25 mouse cellular contexts compared by ENCODE assay signal in genomic region chr4:119450436-119450835, GRCm38 (mm10). TPM values are rescaled to one million over a fixed set of nuclear protein-coding genes. Genes with fewer than 3 reads are reported as not detected.
"Had no signal": no experiment of that assay in that cellular context is flagged by ENCODE, and none has a peak within 500 bp of the region (broad histone marks: within the 10 kb centered on the region; RNA-seq: fewer than 3 reads in every experiment).

No protein-coding gene starts in this region.

- H3K27me3 ChIP-seq: lung, embryonic 15.5 days; neural tube, embryonic 13.5 days; neural tube, embryonic 15.5 days had no signal

- ATAC-seq: liver, postnatal 0 days; lung, postnatal 0 days; midbrain, embryonic 16.5 days had no signal

- H3K9ac ChIP-seq: liver, postnatal 0 days; lung, embryonic 15.5 days; neural tube, embryonic 13.5 days; neural tube, embryonic 15.5 days had no signal

- H3K4me2 ChIP-seq: lung, embryonic 15.5 days; midbrain, embryonic 11.5 days; neural tube, embryonic 13.5 days; neural tube, embryonic 15.5 days had no signal

- DNase-seq: liver, postnatal 0 days; lung, adult 2 months; lung, postnatal 14 days; lung, postnatal 36 days; midbrain, embryonic 14.5 days; retina, postnatal 1 day; right cerebral cortex, adult 18-20 months; right cerebral cortex, postnatal 25 days; right cerebral cortex, postnatal 4 days; spleen, adult 18-20 months; thymus, adult 18-20 months; thymus, postnatal 14 days; thymus, postnatal 36 days had no signal

- H3K27ac ChIP-seq: lung, embryonic 15.5 days; macrophage; neural tube, embryonic 13.5 days; neural tube, embryonic 15.5 days had no signal

- H3K4me1 ChIP-seq: lung, embryonic 15.5 days had no signal

- H3K9me3 ChIP-seq: lung, embryonic 15.5 days; neural tube, embryonic 13.5 days; neural tube, embryonic 15.5 days had no signal

- H3K36me3 ChIP-seq: lung, embryonic 15.5 days; neural tube, embryonic 13.5 days; neural tube, embryonic 15.5 days had no signal

- H3K4me3 ChIP-seq: lung, embryonic 15.5 days; megakaryocyte, embryonic 14.5 days; myocyte; neural tube, embryonic 13.5 days; neural tube, embryonic 15.5 days had no signal

RNA-seq across cellular contexts. Expression of gene Zmynd12, which starts 27.8 kb away (rescaled TPM):
- total RNA-seq: megakaryocyte progenitor cell, adult 5-6 weeks had no signal
- polyA plus RNA-seq: macrophage; midbrain, embryonic 11.5 days; neural tube, embryonic 11.5 days; stomach, embryonic 14.5 days had no signal

RNA-seq across cellular contexts. Expression of gene Ccdc30, which starts 35.1 kb away (rescaled TPM):
- polyA plus RNA-seq: macrophage had no signal

RNA-seq across cellular contexts. Expression of gene Rimkla, which starts 42.0 kb away (rescaled TPM):
- total RNA-seq: megakaryocyte progenitor cell, adult 5-6 weeks had no signal
- polyA plus RNA-seq: liver, postnatal 0 days; macrophage; myocyte had no signal
